Mouse (Mus musculus) heart, embryonic 15.5 days (tissue): ENCODE data around the gene Islr2. TPM values are rescaled to one million over a fixed set of nuclear protein-coding genes. Genes with fewer than 3 reads are reported as not detected.

Source experiments
- ATAC-seq: fragments of 200-750 bp; cut with Nextera tagmentation; replicated peaks from 2 replicates; pipeline ENCODE4 v1.8.0; 2017; ENCODE audit warnings: low read depth, moderate TSS enrichment; ENCODE audit not compliant: insufficient number of reproducible peaks, insufficient read depth, low FRiP score
- H3K27ac ChIP-seq: fragments of 300-500 bp; sonication (generic); 2 replicates; pipeline ENCODE4 v1.5.1; 2015; ENCODE audit warnings: mild to moderate bottlenecking, inconsistent platforms
- H3K27me3 ChIP-seq: fragments of 300-500 bp; sonication (generic); 2 replicates; pipeline ENCODE4 v1.6.1; 2015; ENCODE audit warnings: inconsistent platforms
- H3K36me3 ChIP-seq: fragments of 300-500 bp; sonication (generic); 2 replicates; pipeline ENCODE4 v1.6.1; 2015; ENCODE audit warnings: mild to moderate bottlenecking, inconsistent platforms
- H3K4me1 ChIP-seq: fragments of 300-500 bp; sonication (generic); replicated peaks from 2 replicates; pipeline ENCODE4 v1.6.1; 2015; ENCODE audit warnings: inconsistent platforms
- H3K4me2 ChIP-seq: fragments of 300-500 bp; sonication (generic); 2 replicates; pipeline ENCODE4 v1.6.1; 2015; ENCODE audit warnings: inconsistent platforms, mild to moderate bottlenecking, moderate library complexity
- H3K4me3 ChIP-seq: fragments of 300-500 bp; sonication (generic); 2 replicates; pipeline ENCODE4 v1.5.1; 2015; ENCODE audit warnings: mild to moderate bottlenecking, inconsistent platforms
- H3K9ac ChIP-seq: fragments of 300-500 bp; sonication (generic); 2 replicates; pipeline ENCODE4 v1.6.1; 2015; ENCODE audit warnings: mild to moderate bottlenecking, inconsistent platforms
- H3K9me3 ChIP-seq: fragments of 300-500 bp; sonication (generic); replicated peaks from 2 replicates; pipeline ENCODE4 v1.6.1; 2016; ENCODE audit warnings: inconsistent platforms
- WGBS: fragments of 180-500 bp; shearing (Covaris S2); methylation state at CpG from one replicate; pipeline ENCODE4 v1.1.7; 2015; ENCODE audit warnings: mixed read lengths; 5-methylcytosine and 5-hydroxymethylcytosine counted together
- microRNA-seq: library from miRNA; unstranded; fragments of <30 nt; microRNA quantifications from one replicate; pipeline ENCODE4, GENCODE M21; 2016
- polyA plus RNA-seq: library from polyadenylated mRNA; unstranded; fragments of >200 nt; fragmentation: Nextera tagmentation; extraction: Ambion mirVana; gene quantifications from 2 replicates; pipeline ENCODE4 v1.2.1, GENCODE M21; 2015

The Islr2 gene
- polyA plus RNA-seq, 1 experiment from 2014 or later: not detected

DNA sequence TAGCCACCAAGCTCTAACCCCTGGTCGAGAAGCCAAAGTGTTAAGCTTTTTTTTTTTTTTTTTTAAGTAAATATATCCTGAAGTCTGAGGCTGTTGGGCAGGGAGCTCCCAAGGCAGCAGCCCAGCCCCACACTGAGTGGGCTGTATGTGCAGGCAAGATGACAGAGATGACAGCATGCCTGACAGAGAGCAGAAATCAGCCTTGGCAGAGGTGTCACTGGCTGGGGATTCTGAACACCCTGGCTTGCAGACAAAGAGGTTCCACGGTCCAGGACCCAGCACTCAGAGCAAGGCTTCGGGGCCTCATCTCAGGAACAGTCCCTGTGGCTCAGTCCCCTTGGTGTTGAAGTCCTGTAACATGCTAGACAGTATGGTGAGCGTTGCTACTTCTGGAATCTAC, 44.3 kb downstream of the Islr2 start:
- Histone ChIP-seq H3K4me3 (no peak overlapping the region), H3K36me3 (no peaks in the 10 kb centered on the region), H3K27me3 (no peaks in the 10 kb centered on the region), H3K9ac (no peak overlapping the region), H3K27ac (peak overlapping the region; percentile 84), H3K4me1 (peaks cover 32% of the 10 kb centered on the region), H3K4me2 (no peak overlapping the region), H3K9me3 (no peaks in the 10 kb centered on the region)
- ATAC-seq: 0 out of 2 replicates have a peak, but pooled peaks have one; percentile 37
- 18% methylated on average over 4 of the region's 4 CpGs for WGBS

DNA sequence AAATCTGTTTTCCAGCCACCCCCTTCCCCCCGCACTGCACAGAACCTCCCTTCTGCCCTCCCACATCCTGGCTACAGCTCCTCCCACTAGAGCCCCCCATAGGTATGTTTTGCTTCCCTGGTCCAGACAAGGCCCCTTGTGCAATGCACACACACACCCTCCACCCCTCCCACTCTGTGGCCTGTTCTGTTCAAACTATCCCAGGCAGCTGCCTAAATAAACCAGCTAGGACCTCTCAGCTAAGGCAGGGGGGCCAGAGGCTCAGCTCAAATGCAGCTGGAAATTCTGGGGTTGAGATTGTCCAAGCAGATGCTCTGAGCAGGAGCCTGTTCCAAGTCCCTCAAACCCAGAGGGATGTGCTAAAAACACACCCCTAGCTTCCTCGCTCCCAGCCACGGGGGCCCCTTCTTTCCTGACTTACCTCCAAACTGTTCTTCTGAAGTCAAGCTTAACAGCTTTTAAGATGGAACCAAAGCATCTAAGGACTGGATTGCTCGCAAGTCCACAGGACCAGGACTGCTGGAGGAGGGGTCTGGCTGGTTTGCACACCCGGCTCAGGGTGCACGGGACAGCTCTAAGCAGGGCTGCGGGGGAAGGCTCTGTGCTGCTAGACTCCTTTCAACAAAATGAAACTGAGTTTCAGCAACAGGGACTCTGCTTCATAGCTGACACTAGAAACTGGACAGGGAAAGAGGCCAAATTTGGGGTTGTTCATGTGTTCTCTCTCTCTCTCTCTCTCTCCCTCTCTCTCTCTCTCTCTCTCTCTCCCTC, 45.4 kb downstream of the Islr2 start:
- no peaks in the 10 kb centered on the region for H3K27me3 ChIP-seq
- no peak overlapping the region for H3K9ac ChIP-seq
- H3K9me3 ChIP-seq: no peaks in the 10 kb centered on the region
- peak overlapping the region; percentile 27; the same call in 1 of the 2 replicates for H3K4me3 ChIP-seq
- no peaks in the 10 kb centered on the region for H3K36me3 ChIP-seq
- 25% methylated on average over 7 of the region's 7 CpGs for WGBS
- ATAC-seq: peak; percentile 60
- peaks cover 35% of the 10 kb centered on the region for H3K4me1 ChIP-seq
- peak overlapping the region; percentile 52 for H3K4me2 ChIP-seq
- H3K27ac ChIP-seq: peak overlapping the region; percentile 84

DNA sequence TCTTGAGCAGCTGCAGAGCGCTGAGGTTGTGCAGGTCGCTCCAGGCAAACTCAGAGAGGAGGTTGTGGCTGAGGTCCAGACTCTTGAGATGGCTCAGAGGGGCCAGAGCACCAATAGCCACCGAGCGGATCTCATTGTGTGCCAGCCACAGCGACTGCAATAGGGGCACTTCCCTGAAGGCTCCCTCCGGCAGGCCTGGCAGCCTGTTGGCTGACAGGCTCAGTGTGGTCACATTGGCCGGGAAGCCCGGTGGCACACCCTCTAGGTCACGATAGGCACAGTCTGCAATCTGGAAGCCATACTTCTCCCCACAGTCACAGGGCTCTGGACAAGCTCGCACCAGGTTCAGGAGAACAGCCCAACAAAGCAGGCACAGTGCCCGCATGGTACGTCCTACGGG, 46.3 kb downstream of the Islr2 start:
- ATAC-seq: no peak
- Histone ChIP-seq H3K9ac (0 out of 2 replicates have a peak overlapping the region, but pooled peaks have one; percentile 11), H3K9me3 (no peaks in the 10 kb centered on the region), H3K27ac (peak overlapping the region; percentile 84), H3K36me3 (no peaks in the 10 kb centered on the region), H3K4me2 (peak overlapping the region; percentile 52), H3K27me3 (no peaks in the 10 kb centered on the region), H3K4me3 (peak overlapping the region; percentile 27), H3K4me1 (peaks cover 35% of the 10 kb centered on the region)
- WGBS: 76% methylated on average over 13 of the region's 13 CpGs

DNA sequence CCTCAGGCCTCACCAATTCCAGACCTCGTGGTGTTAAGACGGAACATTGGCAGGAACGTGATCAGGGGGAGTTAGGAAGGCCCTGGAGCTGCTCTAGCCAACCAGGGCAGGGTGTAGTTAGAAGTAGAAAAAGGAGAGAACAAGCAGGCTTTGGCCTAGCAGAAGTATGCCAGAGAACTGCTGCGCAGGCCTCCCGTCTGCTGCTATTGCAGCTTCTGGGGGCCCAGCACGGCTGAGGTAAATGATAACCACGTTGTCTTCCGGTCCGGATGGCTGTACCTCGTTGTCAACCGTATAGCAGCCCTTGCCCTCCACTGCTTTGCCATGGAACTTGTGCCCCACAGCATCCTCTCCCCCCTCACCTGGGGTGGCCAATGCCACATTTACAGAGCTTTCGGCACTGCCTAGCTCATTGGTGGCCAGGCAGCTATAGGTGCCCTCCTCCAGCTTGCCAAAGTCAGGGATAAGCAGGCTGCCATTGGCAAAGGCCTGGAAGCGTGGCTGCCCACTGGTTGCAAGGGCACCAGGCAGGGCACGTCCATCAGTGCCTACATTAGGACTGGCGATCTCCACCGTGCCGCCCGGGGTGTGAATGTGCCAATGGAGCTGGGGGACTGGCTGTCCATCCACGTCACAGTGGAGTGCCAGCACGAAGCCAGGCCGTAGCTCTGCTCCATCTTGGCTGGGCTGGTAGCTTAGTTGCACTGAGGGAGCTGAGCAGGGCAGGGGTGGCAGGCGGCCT, 47.1 kb downstream of the Islr2 start:
- no peak overlapping the region for H3K4me3 ChIP-seq
- no peak overlapping the region for H3K27ac ChIP-seq

DNA sequence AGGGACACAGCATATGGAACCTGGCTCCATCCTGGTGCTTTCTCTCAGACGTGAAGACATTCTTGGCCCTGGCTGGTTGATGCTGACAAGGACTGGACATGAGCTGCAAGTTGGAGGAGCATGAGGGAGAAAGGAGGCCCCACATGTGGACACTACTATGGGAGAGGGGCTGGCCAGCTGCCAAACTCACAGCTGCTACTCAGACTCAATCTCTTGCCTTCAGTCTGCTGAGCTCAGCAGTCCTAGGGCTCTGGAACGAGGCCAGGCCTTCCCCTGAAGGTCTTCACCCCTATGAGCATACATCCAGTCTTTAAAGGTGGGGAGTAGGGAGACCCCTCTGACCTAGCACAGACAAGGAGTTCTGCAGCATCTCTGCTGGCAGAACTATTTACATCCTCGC, 48.8 kb downstream of the Islr2 start:
- H3K27ac ChIP-seq: no peak overlapping the region
- H3K27me3 ChIP-seq: no peaks in the 10 kb centered on the region
- H3K4me2 ChIP-seq: no peak overlapping the region
- H3K4me3 ChIP-seq: no peak overlapping the region
- H3K9ac ChIP-seq: no peak overlapping the region
- H3K9me3 ChIP-seq: no peaks in the 10 kb centered on the region
- WGBS: 30% methylated on average over 3 of the region's 3 CpGs
- H3K4me1 ChIP-seq: peaks cover 33% of the 10 kb centered on the region
- peak; percentile 20; the same call in 1 of the 2 replicates for ATAC-seq
- no peaks in the 10 kb centered on the region for H3K36me3 ChIP-seq

More for the DNA sequence above, 47.1 kb downstream of the Islr2 start:
- no peak for ATAC-seq
- H3K9ac ChIP-seq: no peak overlapping the region
- H3K36me3 ChIP-seq: no peaks in the 10 kb centered on the region
- 87% methylated on average over 22 of the region's 22 CpGs for WGBS
- no peaks in the 10 kb centered on the region for H3K9me3 ChIP-seq
- peak overlapping the region; percentile 52; the same call in 1 of the 2 replicates for H3K4me2 ChIP-seq
- no peaks in the 10 kb centered on the region for H3K27me3 ChIP-seq
- peaks cover 35% of the 10 kb centered on the region for H3K4me1 ChIP-seq

DNA sequence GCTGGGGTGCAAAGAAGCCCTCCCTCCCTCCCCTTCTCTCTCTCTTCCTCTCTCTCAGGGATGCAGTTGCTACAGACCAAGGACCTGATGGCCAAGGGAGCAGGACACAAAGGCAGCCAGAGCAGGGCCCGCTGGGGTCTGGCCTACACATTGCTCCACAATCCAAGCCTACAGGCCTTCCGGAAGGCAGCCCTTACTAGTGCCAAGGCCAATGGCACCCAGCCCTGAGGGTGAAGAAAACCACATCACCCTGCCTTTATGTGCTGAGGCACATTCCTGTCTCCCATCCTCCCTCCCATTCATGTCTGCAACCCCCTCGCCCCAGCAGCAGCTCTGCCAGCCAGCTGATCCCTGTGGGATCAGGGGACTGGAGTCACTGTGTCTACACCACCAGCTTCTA, 51.0 kb downstream of the Islr2 start:
- Histone ChIP-seq H3K4me1 (peaks cover 15% of the 10 kb centered on the region), H3K27ac (peak overlapping the region; percentile 53), H3K4me2 (no peak overlapping the region), H3K36me3 (no peaks in the 10 kb centered on the region), H3K4me3 (no peak overlapping the region), H3K9me3 (no peaks in the 10 kb centered on the region), H3K27me3 (no peaks in the 10 kb centered on the region; the same call in 1 of the 2 replicates), H3K9ac (no peak overlapping the region)
- WGBS: 71% methylated on average over 3 of the region's 3 CpGs
- no peak; the same call in 1 of the 2 replicates for ATAC-seq

DNA sequence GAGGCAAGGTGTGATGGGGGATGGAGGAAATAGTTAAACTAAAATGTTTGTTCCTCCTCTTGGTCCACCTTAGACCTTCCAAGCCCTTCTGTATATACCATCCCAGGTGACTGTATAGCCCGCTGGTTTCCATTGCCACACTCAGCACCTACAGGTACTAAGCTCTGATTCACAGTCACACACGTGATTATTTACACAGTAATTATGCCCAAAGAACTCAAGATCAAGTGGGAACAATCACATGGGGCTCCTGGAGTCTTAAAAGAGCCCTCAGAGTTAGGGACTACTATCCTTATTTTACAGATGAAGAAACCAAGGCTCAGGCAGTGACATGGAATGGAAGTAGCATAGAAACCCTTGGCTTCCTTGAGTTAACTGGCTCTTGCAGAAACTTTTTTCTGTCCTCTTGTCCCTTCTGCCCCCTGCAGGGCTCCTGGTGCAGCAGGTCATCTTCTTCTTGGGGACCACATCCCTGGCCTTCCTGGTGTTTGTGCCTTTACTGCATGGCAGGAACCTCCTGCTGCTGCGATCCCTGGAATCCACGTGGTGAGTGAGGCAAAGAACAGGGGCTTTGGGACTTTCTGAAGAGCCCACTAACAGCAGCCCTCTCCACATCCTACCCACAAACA, 53.3 kb downstream of the Islr2 start:
- WGBS: 74% methylated on average over 4 of the region's 4 CpGs

DNA sequence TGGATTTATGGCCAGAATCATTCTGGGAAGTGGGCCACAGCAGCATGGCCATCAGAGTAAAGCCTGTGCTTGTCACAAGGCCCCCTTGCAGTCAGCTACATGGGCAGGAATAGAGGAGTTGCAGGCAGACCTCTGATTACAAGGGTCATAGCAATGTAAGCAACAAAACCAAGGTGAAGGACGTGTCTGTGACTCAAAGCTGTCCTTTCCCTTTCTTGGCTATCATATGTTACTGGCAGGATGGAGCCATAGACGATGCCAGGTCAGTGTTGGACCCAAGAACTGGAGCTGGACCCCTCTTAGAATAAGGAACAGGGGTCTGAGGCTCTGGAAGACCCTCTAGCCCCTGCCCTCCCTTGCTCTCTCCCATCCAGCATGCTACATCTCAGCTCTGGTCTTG, 55.3 kb downstream of the Islr2 start:
- no peak for ATAC-seq

More for the DNA sequence above, 53.3 kb downstream of the Islr2 start:
- Histone ChIP-seq H3K9me3 (no peaks in the 10 kb centered on the region), H3K27me3 (peaks cover 8% of the 10 kb centered on the region; the same call in 1 of the 2 replicates), H3K9ac (no peak overlapping the region), H3K4me2 (no peak overlapping the region), H3K27ac (no peak overlapping the region), H3K36me3 (no peaks in the 10 kb centered on the region), H3K4me3 (no peak overlapping the region), H3K4me1 (peaks cover 13% of the 10 kb centered on the region)
- ATAC-seq: no peak

More for the DNA sequence above, 55.3 kb downstream of the Islr2 start:
- Histone ChIP-seq H3K9me3 (no peaks in the 10 kb centered on the region), H3K4me2 (no peak overlapping the region), H3K27ac (no peak overlapping the region), H3K27me3 (peaks cover 8% of the 10 kb centered on the region; the same call in 1 of the 2 replicates), H3K9ac (no peak overlapping the region), H3K4me1 (no peaks in the 10 kb centered on the region), H3K4me3 (no peak overlapping the region), H3K36me3 (no peaks in the 10 kb centered on the region)
- 44% methylated on average over 2 of the region's 2 CpGs for WGBS

Small RNA genes lying within 50 kb of the gene (microRNA-seq; reads per million reads assigned to microRNA genes)
- gene Mir6385: not detected

Other genes with a start within 250 kb of the Islr2 start
- gene Cyp11a1, start 197.9 kb downstream of the Islr2 start, polyA plus RNA-seq: 0.29 and 1.3 TPM in 2 replicates
- 0.14 and 0.76 TPM in 2 replicates for gene Stra6, start 140.5 kb downstream of the Islr2 start, polyA plus RNA-seq
- 0.34 TPM in 1 of 2 replicates, not detected in the other for gene Ccdc33, start 85.5 kb downstream of the Islr2 start, polyA plus RNA-seq
- gene Islr, start within 50 bp of the Islr2 start, polyA plus RNA-seq: 28.4 and 49.0 TPM in 2 replicates
- gene Pml, start 45.5 kb upstream of the Islr2 start, polyA plus RNA-seq: 10.0 and 15.8 TPM in 2 replicates
- 25.2 and 28.6 TPM in 2 replicates for gene Stoml1, start 48.8 kb upstream of the Islr2 start, polyA plus RNA-seq
- 54.6 and 78.1 TPM in 2 replicates for gene Loxl1, start 108.9 kb upstream of the Islr2 start, polyA plus RNA-seq
- gene Tbc1d21, start 166.1 kb upstream of the Islr2 start, polyA plus RNA-seq: not detected in 2 replicates